Mouse (Mus musculus): ENCODE data around the gene Clp1. TPM values are rescaled to one million over a fixed set of nuclear protein-coding genes. Genes with fewer than 3 reads are reported as not detected.
"Not testable (repeated sequence)": the region's sequence is repeated elsewhere in the genome, so short reads cannot be mapped to it uniquely, and the experiment has no call there.

Gene Clp1
- polyA plus RNA-seq, 1 experiment from 2014 or later = 27.1 TPM

DNA sequence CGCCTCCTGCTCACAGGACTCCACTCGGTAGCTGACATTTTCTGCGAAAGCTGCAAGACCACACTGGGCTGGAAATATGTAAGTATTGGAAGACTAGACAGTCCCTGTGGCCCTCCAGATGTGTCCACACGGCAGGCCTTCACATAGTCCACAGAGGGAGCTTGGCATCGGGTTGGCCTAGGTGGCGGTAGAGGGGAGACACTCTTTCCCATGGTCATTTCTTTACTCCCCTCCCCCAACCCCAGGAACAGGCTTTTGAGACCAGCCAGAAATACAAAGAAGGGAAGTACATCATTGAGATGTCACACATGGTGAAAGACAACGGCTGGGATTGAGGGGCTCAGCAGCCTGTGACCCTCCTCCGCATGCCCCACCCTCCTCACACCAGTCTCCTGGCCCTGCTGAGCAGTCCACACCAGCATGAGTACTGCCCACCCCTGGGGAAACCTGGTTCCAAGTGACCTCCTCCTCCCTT is 10.3 kb upstream of the Clp1 start:
- H3K4me1 ChIP-seq = peaks cover 83% of the 10 kb centered on the region
- H3K27ac ChIP-seq = peak overlapping the region; percentile 71
- H3K9ac ChIP-seq = no peak overlapping the region
- peak overlapping the region; percentile 40 for H3K4me2 ChIP-seq
- H3K9me3 ChIP-seq = no peaks in the 10 kb centered on the region
- 3% methylated on average over 8 of the region's 8 CpGs for WGBS
- H3K4me3 ChIP-seq = no peak overlapping the region; the same call in 1 of the 2 replicates
- peaks cover 6% of the 10 kb centered on the region for H3K36me3 ChIP-seq
- peaks cover 16% of the 10 kb centered on the region; the same call in 1 of the 2 replicates for H3K27me3 ChIP-seq
- peak; percentile 28 for ATAC-seq (ENCODE audit: borderline replicate concordance, extremely low read depth, low FRiP score, low TSS enrichment)

DNA sequence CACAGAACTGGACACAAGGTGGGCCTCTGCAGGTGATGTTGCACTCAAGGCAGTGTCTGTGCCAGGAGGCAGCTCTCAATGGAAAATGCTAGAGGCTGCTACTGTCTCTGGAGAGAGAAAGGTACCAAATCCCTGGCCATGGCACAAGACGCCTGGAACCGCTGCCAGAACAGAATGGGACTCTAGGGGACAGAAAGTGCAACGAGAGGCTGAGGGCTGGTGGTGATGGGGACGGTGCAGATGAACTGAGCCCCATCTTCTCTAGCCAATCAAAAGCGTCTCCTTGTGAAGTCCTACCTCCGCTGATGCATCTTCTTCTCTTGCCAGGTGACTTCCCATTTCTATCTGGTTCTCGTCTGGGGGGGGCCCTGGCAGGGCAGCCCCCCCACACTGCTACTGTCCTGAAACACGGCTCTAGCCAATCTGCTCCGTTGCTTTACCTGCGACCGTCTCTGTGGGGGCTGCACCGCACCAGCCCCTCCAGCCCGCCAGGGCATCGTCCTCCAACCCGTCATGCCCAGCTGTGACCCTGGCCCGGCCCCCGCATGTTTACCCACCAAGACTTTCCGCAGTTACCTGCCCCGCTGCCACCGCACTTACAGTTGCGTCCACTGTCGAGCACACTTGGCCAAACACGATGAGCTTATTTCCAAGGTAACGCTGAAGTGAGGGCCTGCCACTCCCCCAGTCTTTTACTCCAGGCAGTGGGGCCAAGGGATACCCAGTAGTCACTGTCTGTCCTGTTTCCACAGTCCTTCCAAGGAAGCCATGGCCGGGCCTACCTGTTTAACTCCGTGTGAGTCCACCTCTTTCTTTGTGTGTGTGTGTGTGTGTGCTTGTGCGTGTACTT is 9.4 kb upstream of the Clp1 start:
- Histone ChIP-seq H3K36me3 (peaks cover 6% of the 10 kb centered on the region), H3K4me1 (peaks cover 74% of the 10 kb centered on the region), H3K4me2 (peak overlapping the region; percentile 40), H3K9ac (no peak overlapping the region), H3K27me3 (peaks cover 16% of the 10 kb centered on the region; the same call in 1 of the 2 replicates), H3K9me3 (no peaks in the 10 kb centered on the region), H3K27ac (0 out of 2 replicates have a peak overlapping the region, but pooled peaks have one; percentile 71), H3K4me3 (peak overlapping the region; percentile 7)
- no peak for ATAC-seq (ENCODE audit: borderline replicate concordance, extremely low read depth, low FRiP score, low TSS enrichment)
- 4% methylated on average over 27 of the region's 27 CpGs for WGBS

DNA sequence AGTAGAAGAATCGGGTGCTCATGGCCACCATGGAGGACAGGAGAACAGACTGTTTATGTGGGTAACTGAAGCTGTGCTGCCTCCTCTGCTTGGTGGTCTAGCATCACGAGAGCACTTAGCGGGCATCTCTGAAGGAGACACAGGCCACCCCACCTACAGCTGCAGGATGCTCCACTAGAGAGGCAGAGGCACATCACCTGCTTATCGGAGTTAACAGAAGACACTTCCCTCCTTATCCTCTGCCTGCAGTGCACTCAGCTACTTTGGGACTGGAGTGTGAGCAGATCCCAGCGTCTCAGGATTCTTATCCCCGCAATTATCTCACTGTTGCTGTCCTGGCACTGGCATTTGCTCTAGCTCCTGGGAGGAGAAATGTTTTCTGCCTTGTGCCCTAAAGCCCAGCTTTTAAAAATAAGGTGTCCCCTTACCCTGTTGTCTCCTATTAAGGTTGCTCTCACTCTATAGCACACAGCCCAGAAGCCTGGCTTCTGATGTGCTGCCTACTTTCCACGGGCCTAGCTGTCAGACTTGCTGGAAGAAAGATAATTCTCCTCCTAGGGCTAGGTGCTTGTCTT is 8.3 kb upstream of the Clp1 start:
- no peak overlapping the region for H3K9ac ChIP-seq
- no peaks in the 10 kb centered on the region for H3K9me3 ChIP-seq
- WGBS = 18% methylated on average over 7 of the region's 7 CpGs
- H3K4me3 ChIP-seq = no peak overlapping the region; the same call in 1 of the 2 replicates
- ATAC-seq (ENCODE audit: borderline replicate concordance, extremely low read depth, low FRiP score, low TSS enrichment) = no peak
- H3K27me3 ChIP-seq = peaks cover 16% of the 10 kb centered on the region; the same call in 1 of the 2 replicates
- H3K4me1 ChIP-seq = peaks cover 63% of the 10 kb centered on the region
- H3K36me3 ChIP-seq = peaks cover 6% of the 10 kb centered on the region; the same call in 1 of the 2 replicates
- no peak overlapping the region for H3K27ac ChIP-seq
- peak overlapping the region; percentile 46; the same call in 1 of the 2 replicates for H3K4me2 ChIP-seq

DNA sequence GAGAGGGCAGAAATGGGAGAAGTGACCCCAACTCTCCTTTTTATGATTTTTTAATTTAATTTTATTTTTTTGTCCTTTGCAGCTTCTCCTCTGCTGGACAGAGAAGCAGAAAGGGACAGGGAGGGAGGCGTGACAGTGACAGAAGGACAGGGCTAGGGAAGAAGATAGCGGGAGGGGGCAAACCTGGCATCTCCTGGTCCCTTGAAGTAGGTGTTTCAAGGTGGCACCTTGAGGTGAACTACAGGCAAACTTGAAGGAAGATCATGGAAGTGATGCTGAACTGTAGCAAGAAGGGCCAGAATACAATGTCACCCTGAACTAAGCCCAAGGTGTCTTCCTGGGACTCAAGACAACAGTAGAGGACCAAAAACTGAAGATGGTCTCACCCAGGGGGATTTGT is 7.8 kb upstream of the Clp1 start:
- Histone ChIP-seq H3K9ac (peak overlapping the region; percentile 32; the same call in 1 of the 2 replicates), H3K4me2 (peak overlapping the region; percentile 46), H3K9me3 (no peaks in the 10 kb centered on the region), H3K36me3 (peaks cover 1% of the 10 kb centered on the region; the same call in 1 of the 2 replicates), H3K27me3 (peaks cover 16% of the 10 kb centered on the region; the same call in 1 of the 2 replicates), H3K27ac (no peak overlapping the region), H3K4me1 (peaks cover 58% of the 10 kb centered on the region), H3K4me3 (peak overlapping the region; percentile 37)
- 0% methylated on average over 2 of the region's 2 CpGs for WGBS
- no peak for ATAC-seq (ENCODE audit: borderline replicate concordance, extremely low read depth, low FRiP score, low TSS enrichment)

DNA sequence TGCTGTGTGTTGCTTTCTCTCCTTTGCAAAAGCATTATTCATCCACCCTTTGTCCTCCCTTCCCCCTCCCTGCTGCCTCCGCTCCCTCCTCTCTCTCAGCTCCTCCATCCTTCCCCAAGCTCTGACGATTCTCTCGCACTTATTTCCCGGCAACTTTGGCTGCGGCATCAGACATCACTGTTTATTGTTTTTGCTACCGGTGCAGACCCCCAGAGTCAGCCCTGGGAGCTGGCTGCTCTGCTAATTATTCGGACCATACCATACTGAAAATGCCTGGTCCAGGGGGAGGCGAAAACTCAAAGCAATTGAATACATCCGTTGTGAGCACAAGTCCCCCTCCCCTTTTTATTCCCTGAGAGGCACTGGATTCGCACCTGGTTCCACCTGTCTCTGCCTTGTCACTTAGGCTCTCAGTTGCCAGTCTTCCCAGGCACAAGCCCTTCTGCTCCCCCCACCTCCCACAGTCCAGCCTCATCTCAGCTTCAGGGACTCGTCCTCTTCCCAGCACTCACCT is 7.3 kb upstream of the Clp1 start:
- H3K9ac ChIP-seq = peak overlapping the region; percentile 32

DNA sequence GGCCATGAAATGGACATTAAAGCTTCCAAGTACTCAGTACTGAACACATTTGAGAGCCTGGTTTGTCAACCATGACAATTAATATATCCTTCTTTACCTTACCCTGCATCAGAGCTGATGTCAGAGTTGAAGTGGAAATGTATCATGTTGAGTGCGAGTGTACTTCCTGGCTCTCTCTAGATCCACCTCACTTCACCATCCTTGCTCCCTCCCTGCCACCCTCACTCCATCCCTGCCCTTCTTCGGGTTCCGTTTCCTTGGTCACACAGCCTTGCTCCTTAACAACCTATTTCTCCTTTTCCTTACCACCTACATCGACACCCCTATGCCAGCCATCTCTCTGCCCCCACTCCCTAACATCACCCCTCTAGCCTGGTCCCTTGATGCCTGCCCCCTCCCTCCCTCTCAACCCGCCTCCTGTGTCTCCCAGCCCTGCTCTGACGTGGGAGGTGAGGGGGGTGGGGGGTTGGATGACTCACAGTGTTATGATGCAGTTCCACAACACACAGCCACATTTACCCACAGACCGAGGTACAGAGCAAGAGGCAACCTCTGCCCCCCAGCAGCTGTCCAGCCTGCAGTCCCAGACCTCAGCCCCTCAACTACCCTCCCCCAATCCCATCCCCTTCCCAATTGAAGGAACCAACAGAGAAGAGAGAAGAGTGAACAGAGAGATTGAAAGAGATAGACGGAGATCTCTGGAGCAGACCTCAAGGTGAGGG is 6.6 kb upstream of the Clp1 start, which contains the start of gene Ypel4:
Gene Ypel4, plus strand, starts transcription at position 480 of the 722 bp plus-strand sequence.
- peaks cover 16% of the 10 kb centered on the region; the same call in 1 of the 2 replicates for H3K27me3 ChIP-seq
- peaks cover 46% of the 10 kb centered on the region for H3K4me1 ChIP-seq
- H3K9ac ChIP-seq = peak within 1 kb of the TSS; percentile 32
- no peak within 1 kb of the TSS for H3K27ac ChIP-seq
- peak within 1 kb of the TSS; percentile 37 for H3K4me3 ChIP-seq
- H3K4me2 ChIP-seq = peak within 1 kb of the TSS; percentile 46
- ATAC-seq (ENCODE audit: borderline replicate concordance, extremely low read depth, low FRiP score, low TSS enrichment) = peak; percentile 4; the same call in 1 of the 2 replicates
- H3K9me3 ChIP-seq = no peaks in the 10 kb centered on the region
- WGBS = 2% methylated on average over 8 of the region's 8 CpGs
- H3K36me3 ChIP-seq = no peaks in the 10 kb centered on the region

More for the DNA sequence above, 7.3 kb upstream of the Clp1 start:
- Histone ChIP-seq H3K4me1 (peaks cover 53% of the 10 kb centered on the region), H3K9me3 (no peaks in the 10 kb centered on the region), H3K4me3 (peak overlapping the region; percentile 37), H3K27ac (no peak overlapping the region), H3K36me3 (no peaks in the 10 kb centered on the region), H3K4me2 (peak overlapping the region; percentile 46), H3K27me3 (peaks cover 16% of the 10 kb centered on the region; the same call in 1 of the 2 replicates)
- whole genome bisulfite sequencing = under 1% methylated on average over 11 of the region's 11 CpGs
- no peak for ATAC-seq (ENCODE audit: borderline replicate concordance, extremely low read depth, low FRiP score, low TSS enrichment)

DNA sequence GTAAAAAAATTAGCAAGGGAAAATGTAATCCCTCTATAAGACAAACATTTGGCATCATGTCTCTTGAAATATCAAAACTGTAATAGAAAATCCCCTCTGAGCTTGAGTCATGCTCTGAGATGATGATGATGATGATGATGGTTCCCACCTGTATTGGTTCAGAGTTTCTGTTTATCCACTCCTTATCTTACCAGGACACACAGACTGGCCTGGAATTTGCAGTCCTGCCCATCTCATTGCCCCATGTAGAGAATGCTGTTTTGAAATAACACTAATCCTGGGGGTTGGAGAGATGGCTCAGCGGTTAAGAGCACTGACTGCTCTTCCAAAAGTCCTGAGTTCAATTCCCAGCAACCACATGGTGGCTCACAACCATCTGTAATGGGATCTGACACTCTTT is 5.2 kb upstream of the Clp1 start:
- no peak overlapping the region for H3K4me3 ChIP-seq
- 56% methylated on average over 1 of the region's 1 CpGs for WGBS
- H3K9me3 ChIP-seq = no peaks in the 10 kb centered on the region
- no peak overlapping the region for H3K4me2 ChIP-seq
- H3K36me3 ChIP-seq = no peaks in the 10 kb centered on the region
- peaks cover 16% of the 10 kb centered on the region; the same call in 1 of the 2 replicates for H3K27me3 ChIP-seq
- no peak overlapping the region for H3K9ac ChIP-seq
- H3K27ac ChIP-seq = no peak overlapping the region
- peaks cover 33% of the 10 kb centered on the region for H3K4me1 ChIP-seq
- no peak for ATAC-seq (ENCODE audit: borderline replicate concordance, extremely low read depth, low FRiP score, low TSS enrichment)

DNA sequence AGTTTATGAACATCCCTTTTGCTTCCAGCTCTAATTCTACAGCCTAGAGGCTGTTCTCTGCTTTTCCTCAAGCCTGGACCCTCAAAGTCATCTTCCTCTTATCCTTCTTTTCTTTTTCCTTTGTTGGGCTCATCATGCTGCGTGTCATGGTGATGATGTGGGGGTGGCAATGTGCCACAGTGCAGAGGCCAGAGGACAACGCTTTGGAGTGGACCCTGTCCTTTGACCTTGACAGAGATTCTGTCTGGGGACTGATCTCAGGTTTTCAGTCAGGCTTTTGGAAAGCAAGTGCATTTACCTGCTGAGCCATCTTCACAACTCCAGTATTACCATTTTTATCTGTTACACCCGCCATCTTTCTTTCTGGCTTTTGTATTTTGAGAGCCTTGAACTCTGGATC is 4.1 kb upstream of the Clp1 start:
- no peak overlapping the region for H3K4me2 ChIP-seq
- peaks cover 16% of the 10 kb centered on the region; the same call in 1 of the 2 replicates for H3K27me3 ChIP-seq
- no peak overlapping the region for H3K27ac ChIP-seq
- no peak overlapping the region for H3K9ac ChIP-seq
- ATAC-seq (ENCODE audit: borderline replicate concordance, extremely low read depth, low FRiP score, low TSS enrichment) = no peak
- peaks cover 26% of the 10 kb centered on the region for H3K4me1 ChIP-seq
- H3K4me3 ChIP-seq = no peak overlapping the region
- H3K9me3 ChIP-seq = no peaks in the 10 kb centered on the region
- no peaks in the 10 kb centered on the region for H3K36me3 ChIP-seq
- 75% methylated on average over 3 of the region's 3 CpGs for WGBS

DNA sequence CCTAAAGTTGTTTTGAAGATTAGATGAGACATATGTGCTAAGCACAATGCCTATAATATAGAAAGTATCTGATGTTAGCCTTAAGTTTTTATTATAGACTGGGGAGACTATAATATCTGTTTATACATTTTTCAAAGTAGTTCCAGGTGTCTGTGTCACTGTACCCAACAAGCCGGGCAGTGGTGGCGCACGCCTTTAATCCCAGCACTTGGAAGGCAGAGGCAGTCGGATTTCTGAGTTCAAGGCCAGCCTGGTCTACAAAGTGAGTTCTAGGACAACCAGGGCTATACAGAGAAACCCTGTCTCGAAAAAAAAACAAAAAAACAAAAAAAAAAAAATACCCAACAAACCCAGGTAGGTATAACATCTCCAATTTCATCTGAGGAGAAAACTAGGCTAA is 1.0 kb upstream of the Clp1 start:
- not testable (repeated sequence) for H3K4me2 ChIP-seq; H3K27me3 ChIP-seq; H3K27ac ChIP-seq; H3K9me3 ChIP-seq; ATAC-seq (ENCODE audit: borderline replicate concordance, extremely low read depth, low FRiP score, low TSS enrichment); H3K9ac ChIP-seq; H3K4me3 ChIP-seq
- 79% methylated on average over 5 of the region's 5 CpGs for WGBS
- Histone ChIP-seq H3K4me1 (peaks cover 15% of the 10 kb centered on the region), H3K36me3 (peaks cover 13% of the 10 kb centered on the region)

DNA sequence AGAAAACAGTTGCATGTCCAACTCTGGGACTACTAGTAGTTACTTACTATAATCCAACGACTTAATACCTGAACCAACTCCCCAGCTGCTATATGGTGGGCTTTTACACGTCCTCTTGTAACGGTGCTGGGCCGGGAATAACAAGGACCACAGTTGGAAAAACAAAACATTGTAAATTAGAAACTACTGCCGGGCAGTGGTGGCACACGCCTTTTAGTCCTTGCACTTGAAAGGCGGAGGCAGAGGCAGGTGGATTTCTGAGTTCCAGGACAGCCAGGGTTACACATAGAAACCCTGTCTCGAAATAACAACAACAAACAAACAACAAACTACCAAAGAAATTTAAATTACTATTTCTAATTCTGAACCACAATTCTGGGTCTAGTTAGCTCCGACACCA is 434 bp downstream of the Clp1 start:
- ATAC-seq (ENCODE audit: borderline replicate concordance, extremely low read depth, low FRiP score, low TSS enrichment) = peak; percentile 9; the same call in 1 of the 2 replicates
- peak overlapping the region; percentile 56 for H3K9ac ChIP-seq
- 5% methylated on average over 9 of the region's 9 CpGs for WGBS

DNA sequence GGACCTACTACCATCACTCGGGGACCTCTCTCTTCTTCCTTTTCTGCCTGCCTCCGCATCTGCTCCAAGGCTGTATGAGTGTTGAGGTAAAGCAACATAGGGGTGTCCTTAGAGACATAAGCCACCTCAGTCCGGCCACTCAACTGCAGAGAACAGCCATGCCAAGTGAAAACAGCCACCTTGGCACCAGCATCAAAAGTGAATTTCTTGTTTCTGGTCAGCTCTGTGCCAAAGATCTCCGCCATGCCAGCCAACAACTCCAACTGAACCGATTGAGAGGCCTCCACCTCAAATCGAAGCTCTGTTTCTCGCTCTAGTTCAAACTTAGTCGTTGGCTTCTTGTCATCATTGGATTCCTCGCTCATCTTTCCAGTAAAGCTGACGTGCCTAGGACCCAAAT is 1.4 kb downstream of the Clp1 start:
- WGBS = 90% methylated on average over 10 of the region's 10 CpGs

More for the DNA sequence above, 434 bp downstream of the Clp1 start:
- Histone ChIP-seq H3K36me3 (peaks cover 16% of the 10 kb centered on the region), H3K9me3 (no peaks in the 10 kb centered on the region), H3K4me1 (peaks cover 15% of the 10 kb centered on the region), H3K4me2 (peak overlapping the region; percentile 85), H3K27me3 (no peaks in the 10 kb centered on the region), H3K27ac (0 out of 2 replicates have a peak overlapping the region, but pooled peaks have one; percentile 82), H3K4me3 (peak overlapping the region; percentile 63)

More for the DNA sequence above, 1.4 kb downstream of the Clp1 start:
- peaks cover 24% of the 10 kb centered on the region for H3K36me3 ChIP-seq
- no peak overlapping the region for H3K27ac ChIP-seq
- no peaks in the 10 kb centered on the region for H3K9me3 ChIP-seq
- no peak overlapping the region for H3K4me3 ChIP-seq
- peak overlapping the region; percentile 85; the same call in 1 of the 2 replicates for H3K4me2 ChIP-seq
- no peak overlapping the region for H3K9ac ChIP-seq
- ATAC-seq (ENCODE audit: borderline replicate concordance, extremely low read depth, low FRiP score, low TSS enrichment) = no peak
- H3K4me1 ChIP-seq = peaks cover 15% of the 10 kb centered on the region
- no peaks in the 10 kb centered on the region for H3K27me3 ChIP-seq
